Mouse (Mus musculus): ENCODE data around the gene Kcnk5. TPM values are rescaled to one million over a fixed set of nuclear protein-coding genes. Genes with fewer than 3 reads are reported as not detected.
A peak's percentile ranks its signal among the peaks of the same experiment; 100 is the strongest.

Kcnk5 gene
- polyA plus RNA-seq, 1 experiment from 2014 or later, result 12.0 TPM

- WGBS, result 83% methylated on average over 7 of the region's 7 CpGs
- no peak overlapping the region for H3K9ac ChIP-seq (ENCODE audit: low read depth, low read length)
- no peak overlapping the region for H3K27ac ChIP-seq
- no peaks in the 10 kb centered on the region for H3K9me3 ChIP-seq (replicated peaks; ENCODE audit: low read length)
- H3K36me3 ChIP-seq (ENCODE audit: insufficient read depth, low read length), result no peaks in the 10 kb centered on the region
- no peak for ATAC-seq (replicated peaks; ENCODE audit: low FRiP score, low read depth)
- no peak overlapping the region for H3K4me3 ChIP-seq (replicated peaks; ENCODE audit: low read depth, low read length)
- DNase-seq (ENCODE audit: low spot score), result no peak
- H3K4me2 ChIP-seq (ENCODE audit: low read length), result no peak overlapping the region
- no peaks in the 10 kb centered on the region for H3K27me3 ChIP-seq (ENCODE audit: insufficient read depth, low read length)
- H3K4me1 ChIP-seq (replicated peaks; ENCODE audit: insufficient read depth, low read length), result no peaks in the 10 kb centered on the region
- TF ChIP-seq CTCF (IDR thresholded peaks at IDR 0.05; ENCODE audit: low read depth), result no peak
These were observed 35.1 kb upstream of the Kcnk5 start for GRCm38 (mm10) chr14:20216561-20217298.

GRCm38 (mm10) chr14:20215826-20216225 lies 34.2 kb upstream of the Kcnk5 start:
- H3K27ac ChIP-seq, result no peak overlapping the region
- ATAC-seq (replicated peaks; ENCODE audit: low FRiP score, low read depth), result no peak
- WGBS, result 32% methylated on average over 5 of the region's 5 CpGs

GRCm38 (mm10) chr14:20214125-20214524 lies 32.5 kb upstream of the Kcnk5 start:
- Histone ChIP-seq H3K4me2 (ENCODE audit: low read length) (no peak overlapping the region), H3K4me3 (replicated peaks; ENCODE audit: low read depth, low read length) (no peak overlapping the region), H3K9me3 (replicated peaks; ENCODE audit: low read length) (no peaks in the 10 kb centered on the region), H3K27ac (no peak overlapping the region), H3K36me3 (ENCODE audit: insufficient read depth, low read length) (no peaks in the 10 kb centered on the region), H3K27me3 (ENCODE audit: insufficient read depth, low read length) (no peaks in the 10 kb centered on the region), H3K4me1 (replicated peaks; ENCODE audit: insufficient read depth, low read length) (no peaks in the 10 kb centered on the region), H3K9ac (ENCODE audit: low read depth, low read length) (no peak overlapping the region)
- WGBS, result 79% methylated on average over 7 of the region's 7 CpGs
- no peak for TF ChIP-seq CTCF (IDR thresholded peaks at IDR 0.05; ENCODE audit: low read depth)
- ATAC-seq (replicated peaks; ENCODE audit: low FRiP score, low read depth), result no peak
- DNase-seq (ENCODE audit: low spot score), result no peak

More at GRCm38 (mm10) chr14:20215826-20216225, 34.2 kb upstream of the Kcnk5 start:
- no peak for DNase-seq (ENCODE audit: low spot score)
- TF ChIP-seq CTCF (IDR thresholded peaks at IDR 0.05; ENCODE audit: low read depth), result no peak
- no peaks in the 10 kb centered on the region for H3K9me3 ChIP-seq (replicated peaks; ENCODE audit: low read length)
- no peaks in the 10 kb centered on the region for H3K4me1 ChIP-seq (replicated peaks; ENCODE audit: insufficient read depth, low read length)
- no peaks in the 10 kb centered on the region for H3K36me3 ChIP-seq (ENCODE audit: insufficient read depth, low read length)
- no peaks in the 10 kb centered on the region for H3K27me3 ChIP-seq (ENCODE audit: insufficient read depth, low read length)
- H3K4me2 ChIP-seq (ENCODE audit: low read length), result no peak overlapping the region
- no peak overlapping the region for H3K9ac ChIP-seq (ENCODE audit: low read depth, low read length)
- no peak overlapping the region for H3K4me3 ChIP-seq (replicated peaks; ENCODE audit: low read depth, low read length)

- WGBS, result 72% methylated on average over 9 of the region's 9 CpGs
- Histone ChIP-seq H3K27me3 (ENCODE audit: insufficient read depth, low read length) (no peaks in the 10 kb centered on the region), H3K9ac (ENCODE audit: low read depth, low read length) (no peak overlapping the region), H3K4me2 (ENCODE audit: low read length) (no peak overlapping the region), H3K4me1 (replicated peaks; ENCODE audit: insufficient read depth, low read length) (no peaks in the 10 kb centered on the region), H3K27ac (no peak overlapping the region), H3K4me3 (replicated peaks; ENCODE audit: low read depth, low read length) (no peak overlapping the region), H3K9me3 (replicated peaks; ENCODE audit: low read length) (no peaks in the 10 kb centered on the region), H3K36me3 (ENCODE audit: insufficient read depth, low read length) (no peaks in the 10 kb centered on the region)
- ATAC-seq (replicated peaks; ENCODE audit: low FRiP score, low read depth) (no peak), DNase-seq (ENCODE audit: low spot score) (no peak)
- no peak for TF ChIP-seq CTCF (IDR thresholded peaks at IDR 0.05; ENCODE audit: low read depth)
These were observed 30.4 kb upstream of the Kcnk5 start for GRCm38 (mm10) chr14:20211754-20212601.

- Histone ChIP-seq H3K4me3 (replicated peaks; ENCODE audit: low read depth, low read length) (no peak overlapping the region), H3K27me3 (ENCODE audit: insufficient read depth, low read length) (no peaks in the 10 kb centered on the region), H3K4me2 (ENCODE audit: low read length) (no peak overlapping the region), H3K4me1 (replicated peaks; ENCODE audit: insufficient read depth, low read length) (no peaks in the 10 kb centered on the region), H3K36me3 (ENCODE audit: insufficient read depth, low read length) (no peaks in the 10 kb centered on the region), H3K9me3 (replicated peaks; ENCODE audit: low read length) (no peaks in the 10 kb centered on the region), H3K9ac (ENCODE audit: low read depth, low read length) (no peak overlapping the region), H3K27ac (no peak overlapping the region)
- ATAC-seq (replicated peaks; ENCODE audit: low FRiP score, low read depth), result no peak
- TF ChIP-seq CTCF (IDR thresholded peaks at IDR 0.05; ENCODE audit: low read depth), result no peak
- WGBS, result 74% methylated on average over 7 of the region's 7 CpGs
- DNase-seq (ENCODE audit: low spot score), result no peak
These were observed 28.3 kb upstream of the Kcnk5 start for GRCm38 (mm10) chr14:20209926-20210325.

- Histone ChIP-seq H3K27ac (0 out of 2 replicates have a peak overlapping the region, but pooled peaks have one; percentile 34), H3K27me3 (ENCODE audit: insufficient read depth, low read length) (no peaks in the 10 kb centered on the region), H3K4me1 (replicated peaks; ENCODE audit: insufficient read depth, low read length) (no peaks in the 10 kb centered on the region), H3K36me3 (ENCODE audit: insufficient read depth, low read length) (no peaks in the 10 kb centered on the region), H3K4me3 (replicated peaks; ENCODE audit: low read depth, low read length) (no peak overlapping the region), H3K9ac (ENCODE audit: low read depth, low read length) (no peak overlapping the region), H3K4me2 (ENCODE audit: low read length) (no peak overlapping the region), H3K9me3 (replicated peaks; ENCODE audit: low read length) (no peaks in the 10 kb centered on the region)
- TF ChIP-seq CTCF (IDR thresholded peaks at IDR 0.05; ENCODE audit: low read depth), result no peak
- WGBS, result 3% methylated on average over 6 of the region's 6 CpGs
- DNase-seq (ENCODE audit: low spot score) (no peak), ATAC-seq (replicated peaks; ENCODE audit: low FRiP score, low read depth) (peak; percentile 52; the same call in 1 of the 2 replicates)
These were observed 26.8 kb upstream of the Kcnk5 start for GRCm38 (mm10) chr14:20208435-20208834.
